9 mouse cellular contexts compared by ENCODE assay signal in genomic region chr15:82164061-82164399, GRCm38 (mm10). TPM values are rescaled to one million over a fixed set of nuclear protein-coding genes. Genes with fewer than 3 reads are reported as not detected.
DNase-seq lines count a peak whose midpoint lies in the region; ATAC-seq and TF ChIP-seq lines count a peak whose summit lies in the region.
"Had no signal": no experiment of that assay in that cellular context is flagged by ENCODE, and none has a peak within 500 bp of the region (broad histone marks: within the 10 kb centered on the region; RNA-seq: fewer than 3 reads in every experiment).

No protein-coding gene starts in this region.

- H3K27me3 ChIP-seq in forebrain, embryonic 12.5 days, result no peaks in the 10 kb centered on the region
- H3K27me3 ChIP-seq in forebrain, embryonic 15.5 days, result no peaks in the 10 kb centered on the region
- H3K27me3 ChIP-seq in midbrain, embryonic 10.5 days (ENCODE audit: low read depth, poor library complexity, severe bottlenecking), result no peaks in the 10 kb centered on the region
- H3K27me3 ChIP-seq in midbrain, embryonic 15.5 days (replicated peaks), result no peaks in the 10 kb centered on the region
- no peaks in the 10 kb centered on the region for H3K27me3 ChIP-seq in intestine, embryonic 15.5 days (replicated peaks)
- no peaks in the 10 kb centered on the region for H3K27me3 ChIP-seq in small intestine, adult 2 months (ENCODE audit: control insufficient read depth, insufficient read depth, low read length)
- H3K27me3 ChIP-seq: neural tube, embryonic 13.5 days had no signal

- intact Hi-C loops in left cerebral cortex, postnatal 10 days (cut with DNase I), result no loop called here

- no peaks in the 10 kb centered on the region for H3K9me3 ChIP-seq in forebrain, embryonic 12.5 days
- no peaks in the 10 kb centered on the region for H3K9me3 ChIP-seq in forebrain, embryonic 15.5 days
- H3K9me3 ChIP-seq in midbrain, embryonic 10.5 days (replicated peaks), result no peaks in the 10 kb centered on the region
- H3K9me3 ChIP-seq in midbrain, embryonic 15.5 days, result no peaks in the 10 kb centered on the region
- no peaks in the 10 kb centered on the region for H3K9me3 ChIP-seq in intestine, embryonic 15.5 days
- H3K9me3 ChIP-seq: neural tube, embryonic 13.5 days had no signal

- peaks cover 68% of the 10 kb centered on the region for H3K4me1 ChIP-seq in forebrain, embryonic 12.5 days
- H3K4me1 ChIP-seq in forebrain, embryonic 15.5 days, result peaks cover 34% of the 10 kb centered on the region
- peaks cover 82% of the 10 kb centered on the region for H3K4me1 ChIP-seq in midbrain, embryonic 10.5 days
- peaks cover 51% of the 10 kb centered on the region for H3K4me1 ChIP-seq in midbrain, embryonic 15.5 days
- peaks cover 63% of the 10 kb centered on the region for H3K4me1 ChIP-seq in intestine, embryonic 15.5 days (replicated peaks)
- H3K4me1 ChIP-seq in small intestine, adult 2 months (ENCODE audit: control insufficient read depth, insufficient read depth, insufficient read length, low read length), result peaks cover 38% of the 10 kb centered on the region

- ATAC-seq in forebrain, embryonic 12.5 days (ENCODE audit: low FRiP score), result no peak
- ATAC-seq in forebrain, embryonic 15.5 days (replicated peaks), result no peak
- no peak for ATAC-seq in midbrain, embryonic 15.5 days (replicated peaks)
- peak; percentile 40 for ATAC-seq in intestine, embryonic 15.5 days

- H3K27ac ChIP-seq in forebrain, embryonic 12.5 days, result peak overlapping the region; percentile 37
- H3K27ac ChIP-seq in forebrain, embryonic 15.5 days (replicated peaks), result no peak overlapping the region
- peak overlapping the region; percentile 59 for H3K27ac ChIP-seq in midbrain, embryonic 10.5 days (replicated peaks)
- H3K27ac ChIP-seq in midbrain, embryonic 15.5 days, result no peak overlapping the region
- peak overlapping the region; percentile 44 for H3K27ac ChIP-seq in intestine, embryonic 15.5 days
- H3K27ac ChIP-seq in small intestine, adult 2 months (ENCODE audit: insufficient read depth, low read depth, low read length), result peak overlapping the region; percentile 68
- H3K27ac ChIP-seq: neural tube, embryonic 13.5 days had no signal

- H3K9ac ChIP-seq in forebrain, embryonic 12.5 days, result no peak overlapping the region
- no peak overlapping the region for H3K9ac ChIP-seq in forebrain, embryonic 15.5 days (replicated peaks)
- no peak overlapping the region for H3K9ac ChIP-seq in midbrain, embryonic 15.5 days
- no peak overlapping the region for H3K9ac ChIP-seq in intestine, embryonic 15.5 days
- H3K9ac ChIP-seq: neural tube, embryonic 13.5 days had no signal

- no peak for TF ChIP-seq CTCF in small intestine, adult 2 months (IDR thresholded peaks at IDR 0.05; ENCODE audit: extremely low read depth, insufficient read length, insufficient replicate concordance, low read depth, low read length)

- H3K36me3 ChIP-seq in forebrain, embryonic 12.5 days (replicated peaks), result no peaks in the 10 kb centered on the region
- no peaks in the 10 kb centered on the region for H3K36me3 ChIP-seq in forebrain, embryonic 15.5 days
- H3K36me3 ChIP-seq in midbrain, embryonic 10.5 days, result peaks cover under 1% of the 10 kb centered on the region
- no peaks in the 10 kb centered on the region for H3K36me3 ChIP-seq in midbrain, embryonic 15.5 days (replicated peaks)
- no peaks in the 10 kb centered on the region for H3K36me3 ChIP-seq in intestine, embryonic 15.5 days
- H3K36me3 ChIP-seq in small intestine, adult 2 months (ENCODE audit: control insufficient read depth, insufficient read depth, low read length), result no peaks in the 10 kb centered on the region
- H3K36me3 ChIP-seq: neural tube, embryonic 13.5 days had no signal

- H3K4me3 ChIP-seq in forebrain, embryonic 12.5 days (replicated peaks), result no peak overlapping the region
- no peak overlapping the region for H3K4me3 ChIP-seq in forebrain, embryonic 15.5 days
- H3K4me3 ChIP-seq in midbrain, embryonic 10.5 days, result no peak overlapping the region
- no peak overlapping the region for H3K4me3 ChIP-seq in midbrain, embryonic 15.5 days
- H3K4me3 ChIP-seq in intestine, embryonic 15.5 days (replicated peaks), result no peak overlapping the region
- H3K4me3 ChIP-seq in small intestine, adult 2 months (ENCODE audit: low read depth, low read length), result no peak overlapping the region
- H3K4me3 ChIP-seq: neural tube, embryonic 13.5 days had no signal

- no peak for DNase-seq in midbrain, embryonic 10.5 days (ENCODE audit: low spot score)
- no peak for DNase-seq in adrenal gland, postnatal 25 days
- DNase-seq in left cerebral cortex, postnatal 10 days (ENCODE audit: extremely low spot score in 1 of 2, low spot score in 2 of 2), result no peak

- 55% methylated on average over 4 of the region's 4 CpGs for WGBS in forebrain, embryonic 12.5 days
- 56% methylated on average over 4 of the region's 4 CpGs for WGBS in forebrain, embryonic 15.5 days
- WGBS in midbrain, embryonic 10.5 days, result 59% methylated on average over 4 of the region's 4 CpGs
- 54% methylated on average over 4 of the region's 4 CpGs for WGBS in midbrain, embryonic 15.5 days
- 52% methylated on average over 4 of the region's 4 CpGs for WGBS in intestine, embryonic 15.5 days
- WGBS in small intestine, adult 2 months, result 33% methylated on average over 4 of the region's 4 CpGs

- H3K4me2 ChIP-seq in forebrain, embryonic 12.5 days, result no peak overlapping the region
- no peak overlapping the region for H3K4me2 ChIP-seq in forebrain, embryonic 15.5 days (replicated peaks)
- no peak overlapping the region for H3K4me2 ChIP-seq in midbrain, embryonic 15.5 days
- no peak overlapping the region; the same call in 1 of the 2 replicates for H3K4me2 ChIP-seq in intestine, embryonic 15.5 days (replicated peaks)
- H3K4me2 ChIP-seq: neural tube, embryonic 13.5 days had no signal

- TF ChIP-seq POLR2A in small intestine, adult 2 months (IDR thresholded peaks at IDR 0.05; ENCODE audit: low read depth, low read length), result no peak

RNA-seq across cellular contexts. Expression of gene Srebf2, which starts 17.0 kb away (rescaled TPM):
- 244 and 265 TPM in 2 replicates for polyA plus RNA-seq in forebrain, embryonic 12.5 days (2016; fragmentation: Nextera tagmentation; extraction: Ambion mirVana)
- polyA plus RNA-seq in forebrain, embryonic 15.5 days (2015; fragmentation: Nextera tagmentation; extraction: Ambion mirVana), result 223 and 225 TPM in 2 replicates
- polyA plus RNA-seq in midbrain, embryonic 10.5 days (2016; fragmentation: Nextera tagmentation; extraction: Ambion mirVana), result 214 and 239 TPM in 2 replicates
- polyA plus RNA-seq in midbrain, embryonic 15.5 days (2015; fragmentation: Nextera tagmentation; extraction: Ambion mirVana), result 220 and 224 TPM in 2 replicates
- 163 and 172 TPM in 2 replicates for polyA plus RNA-seq in intestine, embryonic 15.5 days (2015; fragmentation: Nextera tagmentation; extraction: Ambion mirVana)
- polyA plus RNA-seq in small intestine, adult 2 months (2012; rRNA removed), result 144 and 240 TPM in 2 replicates
- total RNA-seq in adrenal gland, postnatal 25 days (2021), result 85.2 and 95.5 TPM in 2 replicates
- 100 to 1,000 TPM; 202 to 204 TPM for total RNA-seq in left cerebral cortex, postnatal 10 days (2021)

RNA-seq across cellular contexts. Expression of gene Ccdc134, which starts 36.3 kb away (rescaled TPM):
- 17.5 and 19.0 TPM in 2 replicates for polyA plus RNA-seq in forebrain, embryonic 12.5 days (2016; fragmentation: Nextera tagmentation; extraction: Ambion mirVana)
- polyA plus RNA-seq in forebrain, embryonic 15.5 days (2015; fragmentation: Nextera tagmentation; extraction: Ambion mirVana), result 17.7 and 18.4 TPM in 2 replicates
- polyA plus RNA-seq in midbrain, embryonic 10.5 days (2016; fragmentation: Nextera tagmentation; extraction: Ambion mirVana), result 23.0 and 25.6 TPM in 2 replicates
- 12.2 and 12.7 TPM in 2 replicates for polyA plus RNA-seq in midbrain, embryonic 15.5 days (2015; fragmentation: Nextera tagmentation; extraction: Ambion mirVana)
- polyA plus RNA-seq in intestine, embryonic 15.5 days (2015; fragmentation: Nextera tagmentation; extraction: Ambion mirVana), result 12.0 and 12.6 TPM in 2 replicates
- 5.6 and 6.9 TPM in 2 replicates for polyA plus RNA-seq in small intestine, adult 2 months (2012; rRNA removed)
- 11.2 and 11.3 TPM in 2 replicates for total RNA-seq in adrenal gland, postnatal 25 days (2021)
- total RNA-seq in left cerebral cortex, postnatal 10 days (2021), result 10 to 100 TPM in 1 of 2 experiments, 1 to 10 TPM in 1; 7.4 to 10.2 TPM

RNA-seq across cellular contexts. Expression of gene Shisa8, which starts 48.6 kb away (rescaled TPM):
- polyA plus RNA-seq in forebrain, embryonic 12.5 days (2016; fragmentation: Nextera tagmentation; extraction: Ambion mirVana), result 0.90 and 2.4 TPM in 2 replicates
- 0.27 and 0.69 TPM in 2 replicates for polyA plus RNA-seq in forebrain, embryonic 15.5 days (2015; fragmentation: Nextera tagmentation; extraction: Ambion mirVana)
- polyA plus RNA-seq in midbrain, embryonic 10.5 days (2016; fragmentation: Nextera tagmentation; extraction: Ambion mirVana), result 0.16 and 0.52 TPM in 2 replicates
- polyA plus RNA-seq in midbrain, embryonic 15.5 days (2015; fragmentation: Nextera tagmentation; extraction: Ambion mirVana), result 1.1 and 1.5 TPM in 2 replicates
- 0.10 and 0.15 TPM in 2 replicates for polyA plus RNA-seq in intestine, embryonic 15.5 days (2015; fragmentation: Nextera tagmentation; extraction: Ambion mirVana)
- polyA plus RNA-seq in small intestine, adult 2 months (2012; rRNA removed), result 0.38 and 2.6 TPM in 2 replicates
- 0.24 and 0.48 TPM in 2 replicates for total RNA-seq in adrenal gland, postnatal 25 days (2021)
- total RNA-seq in left cerebral cortex, postnatal 10 days (2021), result 1 to 10 TPM; 3.1 to 3.5 TPM

Comparison
In these comparisons a context has a peak if more than half of its experiments do, and no peak if none do; other contexts are left out.
1. H3K27ac ChIP-seq: peak in forebrain, embryonic 12.5 days (single experiment), midbrain, embryonic 10.5 days (single experiment), intestine, embryonic 15.5 days (single experiment) and small intestine, adult 2 months (single experiment); none in forebrain, embryonic 15.5 days (single experiment) and midbrain, embryonic 15.5 days (single experiment).